Mouse (Mus musculus): ENCODE measurements at regions not wholly inside any gene's neighbourhood (a gene's known extent, or its start where the extent isn't known, plus 50 kb on each side); places are given as distances from the start of the nearest gene placed in this dataset.

DNA sequence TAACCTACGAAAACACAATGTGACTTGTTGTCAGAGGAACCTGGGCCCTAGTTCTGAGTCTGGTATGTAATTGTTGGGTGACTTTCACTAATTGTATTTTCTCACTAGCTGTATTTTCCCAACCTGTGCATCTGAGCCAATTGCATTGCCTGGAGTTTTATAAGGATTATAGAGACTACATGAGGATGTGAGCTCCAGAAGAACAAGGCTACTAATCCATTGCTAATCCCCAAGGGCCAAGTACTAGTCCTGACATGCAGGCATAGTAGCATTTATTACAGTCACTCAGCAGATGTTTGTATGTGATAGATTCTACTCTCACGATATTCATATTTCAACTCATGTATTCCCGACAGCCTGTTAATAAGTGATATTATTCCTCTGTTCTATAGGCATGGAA, 2481.1 kb upstream of the Gm7489 start:
- TF ChIP-seq POLR2A (IDR thresholded peaks at IDR 0.05; ENCODE audit: low read depth, low read length) = no peak
- TF ChIP-seq CTCF (conservative IDR thresholded peaks at IDR 0.05; ENCODE audit: insufficient read depth, insufficient read length, low read depth, low read length) = no peak
